Mouse (Mus musculus) urinary bladder, postnatal 14 days (tissue): Measurements from ENCODE around the gene Tle3.

Experiments
- DNase-seq: peaks from one replicate; pipeline ENCODE4 v3.0.0; 2021; ENCODE audit warnings: low spot score

Gene Tle3

DNA sequence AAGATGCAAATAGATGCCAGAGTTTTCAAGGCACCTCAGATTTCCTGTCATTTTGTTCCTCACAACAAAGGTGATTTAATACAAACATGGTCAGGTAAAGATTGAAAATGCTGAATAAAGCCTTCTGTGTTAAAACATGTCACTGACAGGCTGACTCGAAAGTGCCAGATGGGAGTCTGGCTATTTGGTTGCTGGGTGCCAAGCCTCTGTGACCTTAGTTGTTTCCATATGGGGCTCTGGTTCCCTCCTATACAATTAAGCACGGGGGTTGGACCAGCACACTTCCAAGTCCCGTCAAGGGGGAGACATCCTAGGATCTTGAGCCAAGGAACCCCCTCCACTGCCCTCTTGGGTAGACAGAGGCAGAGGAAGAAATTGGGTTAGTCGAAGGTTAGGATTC is 13.2 kb upstream of the Tle3 start:
- no peak for DNase-seq

DNA sequence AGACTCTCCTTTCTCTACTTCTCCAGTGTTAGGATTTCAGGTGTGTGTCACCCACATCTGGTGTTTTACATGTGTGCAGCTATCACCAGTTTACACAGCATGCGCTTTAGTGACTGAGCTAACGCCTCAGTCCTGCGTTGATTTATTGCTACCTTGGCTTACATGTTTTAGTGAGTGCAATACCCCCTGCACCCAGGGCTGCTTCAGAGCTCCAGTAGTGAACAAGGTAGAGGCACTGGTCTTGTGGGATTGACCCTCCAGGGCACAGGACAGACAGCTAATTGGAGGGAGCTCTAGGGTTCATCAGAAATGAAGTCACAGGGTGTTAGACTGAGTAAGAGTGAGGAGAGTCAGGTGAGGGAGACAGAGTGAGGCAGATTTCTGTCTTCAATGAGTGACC is 12.4 kb upstream of the Tle3 start:
- DNase-seq = no peak

DNA sequence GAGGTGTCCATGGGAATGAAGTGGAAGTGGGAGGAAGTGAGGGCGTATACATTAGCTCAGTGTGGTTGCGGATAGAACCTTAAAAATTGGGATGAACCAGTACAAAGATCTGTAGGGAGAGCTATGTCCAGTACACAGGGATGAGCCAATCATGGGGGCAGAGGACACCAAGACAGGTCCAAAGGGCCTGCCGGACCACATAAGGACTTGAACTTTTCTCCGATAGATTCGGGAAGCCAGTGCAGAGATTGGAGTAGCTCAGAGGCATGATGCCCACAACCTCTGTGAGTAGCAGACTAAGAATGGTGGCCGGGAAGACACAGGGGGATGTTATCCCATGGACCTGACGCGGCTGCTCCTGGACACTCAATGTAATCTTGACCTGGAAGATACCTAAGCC is 12.0 kb upstream of the Tle3 start:
- no peak for DNase-seq

DNA sequence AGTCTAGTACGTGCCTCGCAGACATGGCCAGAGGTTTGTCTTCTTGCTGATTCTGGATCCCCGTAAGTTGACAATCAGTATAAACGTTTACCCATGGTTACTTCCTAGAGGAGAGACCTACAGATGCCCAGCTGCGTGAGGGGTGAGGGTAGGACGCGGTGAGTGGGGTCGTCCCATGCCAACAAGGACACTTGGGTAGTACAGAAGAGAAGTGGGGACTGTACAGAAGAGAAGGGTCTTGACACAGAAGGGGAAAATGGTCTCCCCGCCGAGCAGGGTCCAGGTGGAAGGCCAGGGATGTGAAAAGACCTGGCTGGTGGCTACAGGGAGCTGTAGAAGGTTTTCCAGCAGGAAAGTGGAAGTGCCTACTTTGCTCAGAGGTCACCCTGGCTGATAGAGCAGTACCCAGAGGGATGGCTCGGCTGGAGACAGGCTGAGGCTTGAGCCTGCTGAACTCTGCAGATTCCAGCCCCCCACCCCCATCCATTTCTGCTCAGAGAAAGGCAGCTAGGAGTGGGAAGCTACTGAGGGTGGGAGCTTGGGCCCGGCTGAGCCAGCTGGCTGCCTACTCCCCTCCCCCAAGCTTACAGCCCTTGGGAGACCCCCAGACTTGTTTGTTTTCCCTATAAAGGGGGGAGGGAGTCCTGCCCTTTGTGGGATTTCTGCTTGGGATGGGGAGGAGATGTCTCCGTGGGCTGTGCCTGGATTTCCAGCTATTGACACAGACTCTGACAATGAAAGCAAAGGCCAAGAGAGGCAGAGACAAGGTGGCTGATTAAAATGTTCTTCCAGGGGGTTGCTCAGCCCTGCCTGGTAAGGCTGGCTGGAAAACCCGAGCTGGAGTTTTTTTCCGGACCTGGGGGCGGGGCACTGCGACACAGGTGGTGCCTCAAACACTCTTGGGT is 11.2 kb upstream of the Tle3 start:
- peak; percentile 53 for DNase-seq

DNA sequence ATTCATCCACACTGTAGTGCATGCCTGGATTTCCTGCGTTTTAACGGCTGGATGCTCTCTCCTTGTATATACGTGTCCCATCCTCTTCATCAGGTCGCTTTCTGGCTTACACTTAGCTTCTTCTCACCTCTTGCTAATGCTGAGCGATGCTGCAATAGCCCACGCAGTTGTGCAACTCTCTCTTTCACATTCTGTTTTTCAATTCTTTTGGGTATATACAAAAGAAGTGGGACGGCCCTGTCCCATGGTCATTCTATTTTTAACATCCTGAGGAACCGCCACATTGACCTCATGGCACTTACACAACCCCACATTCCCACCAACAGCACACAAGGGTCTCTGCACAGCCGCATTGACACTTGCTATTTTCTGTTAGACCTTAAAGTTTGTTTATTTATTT is 9.0 kb upstream of the Tle3 start:
- no peak for DNase-seq

DNA sequence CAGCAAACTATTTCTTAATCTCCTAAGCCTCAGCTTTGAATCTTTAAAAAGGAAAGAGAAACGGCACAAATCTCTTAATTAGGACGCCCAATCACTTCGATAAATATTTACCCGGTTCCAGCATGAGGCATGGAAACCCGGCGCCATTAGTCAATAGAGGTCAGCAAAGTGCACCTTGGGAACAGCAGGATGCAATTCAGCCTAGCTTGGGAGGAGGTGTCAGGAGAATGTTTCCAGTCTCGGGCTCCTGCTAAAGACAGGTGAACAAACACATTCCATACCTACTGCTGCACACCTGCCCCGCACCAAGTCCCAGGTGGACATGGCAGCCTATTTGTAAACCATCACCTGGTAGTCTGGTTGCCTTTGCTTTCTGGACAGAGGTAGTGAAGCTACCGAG is 6.1 kb upstream of the Tle3 start:
- no peak for DNase-seq

DNA sequence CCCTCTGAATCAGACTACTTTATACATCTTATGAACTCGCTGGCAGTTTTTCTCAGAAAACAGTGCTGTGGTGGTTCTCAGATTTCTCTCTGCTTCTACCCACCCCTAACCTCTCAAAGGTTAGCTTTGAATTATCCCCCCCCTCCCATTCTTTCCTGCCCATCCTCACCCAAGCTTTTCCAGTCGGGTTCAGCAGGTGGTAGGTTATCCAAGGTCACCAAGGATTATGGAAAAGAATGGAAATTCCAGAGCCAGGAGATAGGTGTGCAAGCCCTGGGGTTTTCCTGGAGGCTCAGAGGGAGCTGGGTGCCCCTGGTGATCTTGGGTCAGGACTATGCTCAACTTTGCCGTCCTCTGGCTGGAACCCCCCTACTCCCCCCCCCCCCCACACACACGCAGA is 5.0 kb upstream of the Tle3 start:
- no peak for DNase-seq

DNA sequence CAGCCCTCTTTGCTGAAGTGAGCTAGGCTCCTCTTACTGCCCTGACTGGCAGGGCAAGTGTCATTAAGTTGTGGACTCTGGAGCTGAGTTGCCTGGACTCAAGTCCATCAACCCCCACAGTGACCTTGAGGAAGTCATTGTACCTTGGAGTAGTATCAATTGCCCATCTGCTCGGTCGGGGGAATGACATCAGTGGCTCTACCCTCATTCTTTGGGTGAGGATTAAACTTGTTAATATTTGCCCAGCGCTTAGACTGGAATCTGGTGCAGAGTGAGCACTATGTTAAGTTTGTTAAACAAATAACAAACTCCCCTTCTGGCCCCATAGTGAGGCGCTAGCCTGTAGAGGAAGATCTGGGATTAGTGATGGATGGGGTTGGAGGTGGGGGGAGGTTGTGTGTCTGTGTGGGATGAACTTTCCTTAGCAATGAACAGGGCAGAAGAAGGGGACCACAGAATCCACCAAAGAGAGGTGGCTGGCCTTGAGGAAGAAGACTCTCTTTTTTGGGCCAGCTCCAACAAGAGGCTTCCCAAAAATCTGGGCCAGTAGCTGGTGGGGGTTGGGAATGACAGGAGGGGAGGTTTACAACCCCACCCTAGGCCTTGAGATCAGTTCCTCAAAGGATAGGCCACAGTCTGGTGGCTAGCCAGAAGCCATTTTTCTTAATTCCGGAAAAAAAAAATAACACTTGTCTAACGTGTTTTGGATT is 4.2 kb upstream of the Tle3 start:
- no peak for DNase-seq

DNA sequence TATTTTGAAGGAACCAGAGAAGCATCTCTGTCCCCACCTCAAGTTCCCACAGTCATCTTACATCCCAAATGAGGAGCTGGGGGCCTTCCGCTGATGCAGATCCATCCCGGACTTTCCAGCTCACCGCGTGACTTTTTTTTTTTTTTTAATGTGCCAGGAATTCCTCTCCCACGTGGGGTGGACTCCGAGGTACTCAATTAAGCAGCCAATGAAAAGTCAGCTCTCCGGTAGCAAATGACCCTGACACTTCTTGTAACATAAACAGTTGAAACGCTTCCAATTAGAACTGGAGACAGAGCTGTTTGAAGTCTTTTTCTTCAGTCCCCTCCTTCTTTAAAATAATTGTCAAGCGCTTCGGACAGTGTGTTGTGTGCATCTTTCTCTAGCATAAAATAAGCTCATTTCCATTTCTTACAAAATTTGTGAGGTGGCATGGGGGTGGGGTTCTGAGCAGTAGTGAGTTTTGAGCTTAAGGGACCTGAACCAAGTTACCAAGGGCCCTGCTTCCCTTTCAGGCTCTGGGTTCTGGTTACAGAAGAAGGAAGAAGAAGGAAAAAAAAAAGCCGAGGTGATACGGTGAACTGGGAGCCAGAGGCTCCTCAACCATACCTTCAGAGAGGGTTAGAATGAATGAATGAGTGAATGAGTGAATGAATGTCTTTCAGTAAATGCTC is 3.5 kb upstream of the Tle3 start:
- peak; percentile 73 for DNase-seq

DNA sequence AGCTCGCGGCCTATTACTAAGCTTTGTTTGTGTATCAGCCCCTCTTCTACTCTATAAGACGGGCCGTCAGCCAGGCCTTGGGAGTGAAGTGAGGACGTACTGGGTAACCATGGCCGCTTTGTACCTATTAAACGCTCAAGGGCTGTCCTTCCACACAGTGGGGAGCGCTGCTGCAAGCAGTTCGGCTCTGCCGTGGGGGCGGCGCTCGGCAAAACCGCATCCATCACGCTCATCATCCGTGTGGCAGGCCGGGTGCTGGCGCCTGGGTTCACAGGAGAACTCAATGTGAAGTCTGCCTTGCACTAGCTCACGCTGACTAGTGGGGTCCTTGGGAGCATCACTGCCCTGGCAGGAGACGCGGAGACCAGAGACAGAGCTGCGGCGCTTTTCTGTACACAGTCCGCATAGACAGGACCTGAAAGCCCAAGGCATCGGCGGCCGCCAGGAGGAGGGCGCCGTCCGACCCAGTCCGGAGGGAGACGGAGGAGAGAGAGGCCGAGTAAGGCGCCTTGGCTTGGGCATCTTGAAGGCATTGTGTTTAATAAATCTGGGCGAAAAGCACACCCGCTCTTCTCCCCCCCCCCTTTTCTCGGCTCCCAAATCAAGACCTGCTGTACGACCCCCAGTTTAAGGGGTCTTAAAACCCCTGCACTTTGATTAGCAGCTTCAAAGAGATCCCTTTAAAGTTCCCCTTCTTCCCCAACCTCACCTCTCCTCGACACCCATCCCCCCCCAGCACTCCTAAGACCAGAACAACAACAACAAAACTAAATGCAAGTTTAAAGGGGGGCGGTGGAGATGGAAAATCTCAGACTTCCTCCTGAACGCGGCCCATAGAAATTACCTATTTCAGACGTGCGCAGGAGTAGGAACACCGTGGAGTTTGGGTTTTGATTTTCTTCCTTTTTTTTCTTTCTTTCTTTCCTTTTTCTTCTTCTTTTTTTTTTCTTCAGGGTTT is 2.6 kb upstream of the Tle3 start:
- peak; percentile 47 for DNase-seq

DNA sequence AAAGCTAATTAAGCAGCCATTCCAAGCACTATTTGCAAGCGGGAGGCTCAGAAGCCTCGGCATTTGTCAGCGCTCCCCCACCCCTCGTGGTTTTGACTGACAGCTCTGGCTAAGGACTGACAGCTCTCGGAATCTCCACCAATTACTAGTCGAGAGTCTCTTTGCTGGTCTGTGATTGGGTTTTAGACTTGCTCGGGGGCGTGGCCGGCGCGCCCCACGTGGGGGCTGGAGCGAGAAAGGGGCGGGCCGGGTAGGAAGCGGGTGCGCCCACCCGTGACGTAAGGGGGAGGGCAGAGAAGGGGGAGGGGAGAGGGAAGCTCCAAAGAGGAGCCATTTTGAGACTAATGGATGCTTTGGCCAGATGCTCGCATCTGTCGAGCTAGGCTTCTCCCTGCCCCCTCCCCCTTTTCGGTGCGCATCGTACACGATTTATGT is 1.7 kb upstream of the Tle3 start:
- peak; percentile 98 for DNase-seq

DNA sequence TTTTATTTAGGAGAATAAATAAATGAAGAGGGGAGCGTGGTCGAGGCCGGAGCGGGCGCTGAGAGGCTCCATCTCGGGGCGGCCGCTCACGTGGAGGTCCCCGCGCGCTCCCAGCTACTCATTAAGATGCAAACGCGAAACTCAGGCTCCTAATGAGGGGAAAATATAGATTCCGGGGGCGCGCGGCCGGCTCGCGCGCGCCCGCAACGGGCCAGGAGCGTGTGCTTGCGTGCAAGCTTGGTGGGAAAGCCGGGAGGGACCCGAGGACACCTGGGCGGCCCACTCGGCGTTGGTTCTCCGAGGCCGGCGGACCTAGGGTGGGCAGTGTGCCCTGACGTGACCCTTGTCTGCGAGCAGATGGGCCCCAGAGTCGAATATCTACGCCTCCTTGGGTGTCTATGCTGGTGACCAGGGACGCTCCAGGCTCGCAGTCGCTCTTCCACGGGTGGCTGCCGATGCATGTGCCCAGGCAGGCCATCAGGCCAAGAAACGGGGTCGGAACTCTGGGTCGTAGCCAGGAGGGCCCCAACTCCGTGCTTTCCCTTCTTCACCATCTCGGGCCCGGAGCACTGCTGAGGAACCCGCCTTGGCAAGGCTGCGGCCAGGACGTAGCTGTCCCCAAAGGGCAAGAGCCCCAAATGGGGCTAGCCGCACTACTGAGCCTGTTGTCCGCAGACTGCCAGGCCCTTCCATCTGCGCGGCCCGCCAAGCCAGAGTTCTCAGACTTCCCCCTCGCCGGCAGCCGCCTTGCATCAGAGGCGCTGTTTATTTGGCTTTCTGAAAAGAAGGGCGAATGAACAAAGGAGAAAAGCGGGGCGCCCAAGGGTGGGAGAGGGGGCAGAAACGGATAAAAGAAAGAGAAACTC is 1.0 kb upstream of the Tle3 start:
- DNase-seq = peak; percentile 73

DNA sequence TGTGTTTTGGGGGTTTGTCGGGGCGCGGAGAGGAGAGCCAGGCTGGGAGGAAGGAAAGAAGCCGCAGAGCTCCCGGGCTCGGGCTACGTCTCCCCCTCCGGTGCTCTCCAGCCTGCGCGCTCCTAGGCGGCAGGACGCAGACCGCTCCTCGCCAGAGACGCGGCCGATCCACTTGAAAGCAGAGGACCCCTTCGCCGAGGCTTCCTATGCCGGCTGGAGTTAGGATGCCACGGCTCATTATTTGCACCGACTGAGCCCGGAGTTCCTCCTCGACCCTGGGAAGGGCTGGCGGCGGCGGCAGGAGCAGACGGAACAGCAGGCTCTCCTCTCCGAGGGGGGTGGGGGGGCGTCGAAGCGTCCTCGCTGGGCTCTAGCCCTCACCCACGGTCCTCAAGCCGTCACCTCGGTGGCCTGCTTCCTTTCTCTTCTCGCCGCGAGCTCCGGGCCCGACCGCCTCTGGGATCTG is 377 bp downstream of the Tle3 start:
- DNase-seq = no peak

DNA sequence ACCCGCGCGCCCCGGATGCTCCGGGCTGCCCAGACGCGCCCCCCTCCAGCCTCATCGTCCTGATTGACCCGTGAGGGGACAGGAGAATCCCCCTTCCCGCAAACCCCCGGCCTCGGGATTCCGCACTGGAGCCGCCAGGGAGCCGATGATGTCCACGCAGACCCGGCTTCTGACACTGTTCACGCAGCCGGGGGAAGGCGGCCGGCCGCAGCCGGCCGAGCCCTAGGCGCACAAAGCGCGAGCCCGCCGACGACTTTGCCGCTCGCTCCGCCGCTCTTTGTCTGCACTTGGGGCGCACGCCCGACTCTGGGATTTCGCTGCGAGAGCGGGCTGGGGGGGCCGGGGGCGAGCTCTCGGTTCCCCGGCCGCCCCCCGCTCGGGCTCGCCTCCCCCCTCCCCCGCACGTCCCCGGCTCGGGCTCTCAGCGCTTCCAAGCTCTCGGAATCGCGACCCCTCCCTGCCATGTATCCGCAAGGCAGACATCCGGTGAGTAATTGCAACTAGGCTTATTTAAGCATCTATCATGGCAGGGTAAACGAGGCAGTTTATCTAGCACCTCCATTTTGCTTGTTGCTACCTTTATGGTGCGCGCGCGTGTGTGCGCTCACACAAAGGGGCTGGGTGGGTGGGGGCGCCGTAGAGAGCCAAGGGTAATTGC is 939 bp downstream of the Tle3 start:
- DNase-seq = peak; percentile 53

DNA sequence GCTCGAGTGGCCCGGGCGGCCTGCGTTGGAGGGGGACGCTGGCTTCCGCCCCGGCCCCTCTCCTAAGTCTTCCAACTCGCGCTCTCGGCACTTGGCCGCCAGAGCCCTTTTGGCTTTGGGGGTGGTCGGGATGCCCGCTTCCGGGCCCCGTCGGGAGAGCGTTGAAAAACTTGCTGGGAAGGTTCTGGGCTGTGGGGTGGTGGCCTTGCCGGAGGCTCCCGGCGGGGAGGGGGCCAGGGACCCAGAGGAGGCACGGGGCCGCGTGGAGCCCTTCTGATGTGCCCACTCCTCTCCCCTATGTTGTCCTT is 1.4 kb downstream of the Tle3 start:
- DNase-seq = peak; percentile 28

DNA sequence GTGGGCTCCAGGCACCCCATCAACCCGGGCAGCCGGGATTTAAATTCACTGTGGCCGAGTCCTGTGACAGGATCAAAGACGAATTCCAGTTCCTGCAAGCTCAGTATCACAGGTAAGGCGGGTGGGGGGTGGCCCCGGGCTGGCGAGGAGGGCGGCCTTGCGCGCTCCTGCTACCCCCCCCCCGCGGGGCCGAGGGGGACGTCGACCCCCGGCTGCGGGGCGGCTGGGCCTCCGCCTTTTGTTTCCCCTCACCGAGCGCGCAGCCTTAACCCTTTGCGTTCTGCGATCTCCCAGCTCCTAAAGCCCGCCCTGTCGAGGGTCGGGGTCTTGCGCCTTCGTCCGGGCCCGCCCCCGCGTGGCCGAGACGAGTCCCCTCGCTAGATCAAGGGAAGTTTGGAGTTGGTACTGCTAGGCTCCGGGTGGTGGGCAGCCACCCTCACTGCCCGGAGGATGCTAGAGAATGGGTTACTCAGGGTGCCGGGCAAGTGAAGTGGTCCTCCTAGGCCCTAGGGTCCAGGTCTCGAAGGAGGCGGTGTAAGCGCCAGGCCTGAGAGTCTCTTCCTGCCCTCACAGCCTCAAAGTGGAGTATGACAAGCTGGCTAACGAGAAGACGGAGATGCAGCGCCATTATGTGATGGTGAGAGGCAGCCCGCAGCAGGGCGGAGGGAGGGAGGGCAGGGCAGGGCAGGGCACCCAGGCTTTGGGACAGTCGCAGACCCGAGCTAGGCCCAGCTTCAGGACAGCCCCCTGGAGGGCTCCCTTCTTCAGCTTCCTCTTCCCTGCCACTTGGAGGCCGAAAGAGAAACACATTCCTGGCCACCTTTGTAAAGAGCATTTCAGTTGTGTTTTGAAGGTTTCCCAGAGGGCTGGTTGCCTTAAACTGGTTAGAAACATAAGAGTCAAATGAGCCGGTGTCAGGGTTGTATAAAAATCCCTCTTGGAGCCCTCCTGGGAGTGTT is 2.1 kb downstream of the Tle3 start:
- DNase-seq = peak; percentile 26

DNA sequence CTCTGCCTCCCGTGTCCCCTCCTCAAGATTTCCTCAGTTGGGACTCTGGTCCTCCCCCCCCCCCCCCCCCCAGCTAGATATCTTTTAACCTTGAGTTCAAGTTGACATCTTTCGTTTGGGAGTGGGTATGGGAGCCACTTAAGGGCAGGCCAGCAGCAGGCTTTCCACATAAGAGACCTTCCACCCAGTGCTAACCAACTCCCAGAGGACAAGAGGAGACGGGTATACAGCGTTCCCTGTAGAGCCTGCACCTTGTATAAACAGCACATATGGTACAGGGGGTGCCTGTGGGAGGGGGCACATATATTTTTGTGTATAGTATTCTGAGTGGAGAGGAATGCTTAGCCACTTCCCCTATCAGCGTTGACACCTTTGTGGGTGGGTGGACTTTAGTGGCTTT is 2.8 kb downstream of the Tle3 start:
- no peak for DNase-seq

DNA sequence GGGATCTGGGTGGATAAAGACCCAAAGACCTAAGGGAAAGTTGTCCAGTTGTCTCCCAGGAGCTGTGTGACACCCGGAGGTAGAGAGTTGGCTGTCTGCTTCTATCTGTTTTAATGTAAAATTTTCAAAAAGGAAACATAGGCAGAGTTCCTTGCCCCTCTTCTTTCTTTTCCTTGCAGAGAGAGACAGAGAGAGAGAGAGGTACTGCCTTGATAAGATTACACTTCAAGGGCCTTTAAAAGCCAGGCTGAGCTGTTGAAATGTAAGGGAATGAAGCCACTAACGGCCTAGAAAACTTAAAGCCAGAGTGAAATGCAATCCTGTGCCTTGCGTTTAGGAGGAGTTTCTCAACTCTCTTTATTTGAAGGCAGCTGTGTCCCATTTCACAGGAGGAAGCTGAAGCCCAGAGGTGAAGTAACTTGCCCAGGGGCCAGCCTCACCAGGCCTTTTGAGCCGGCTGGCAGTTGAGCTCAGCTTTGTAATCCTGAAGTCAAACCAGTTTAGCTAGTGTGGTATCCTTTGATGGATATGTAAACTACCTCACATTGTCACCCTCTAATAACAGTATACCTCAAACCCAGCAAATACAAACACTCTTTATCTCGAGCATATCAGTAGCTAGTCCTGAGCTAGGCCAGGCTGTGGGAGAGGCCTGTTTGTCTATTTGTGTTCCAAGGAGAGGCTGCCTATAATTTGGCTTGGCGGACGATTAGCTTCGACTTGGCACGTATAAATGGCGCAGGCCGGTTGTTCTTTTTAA is 3.8 kb downstream of the Tle3 start:
- DNase-seq = peak; percentile 46
